Mouse (Mus musculus) embryonic fibroblast, embryonic 13.5 days (primary cell): Measurements from ENCODE around the gene Prdm1.

Experiments used
- CTCF ChIP-seq: IDR thresholded peaks from 2 replicates; pipeline ENCODE4 v1.5.1; 2011; ENCODE audit warnings: mild to moderate bottlenecking, control low read depth, low read length, moderate library complexity, borderline replicate concordance; ENCODE audit not compliant: insufficient read depth
- POLR2A ChIP-seq: IDR thresholded peaks from 2 replicates; pipeline ENCODE4 v1.6.1; 2011; ENCODE audit warnings: low read depth, mild to moderate bottlenecking, control low read depth, low read length, moderate library complexity

DNA sequence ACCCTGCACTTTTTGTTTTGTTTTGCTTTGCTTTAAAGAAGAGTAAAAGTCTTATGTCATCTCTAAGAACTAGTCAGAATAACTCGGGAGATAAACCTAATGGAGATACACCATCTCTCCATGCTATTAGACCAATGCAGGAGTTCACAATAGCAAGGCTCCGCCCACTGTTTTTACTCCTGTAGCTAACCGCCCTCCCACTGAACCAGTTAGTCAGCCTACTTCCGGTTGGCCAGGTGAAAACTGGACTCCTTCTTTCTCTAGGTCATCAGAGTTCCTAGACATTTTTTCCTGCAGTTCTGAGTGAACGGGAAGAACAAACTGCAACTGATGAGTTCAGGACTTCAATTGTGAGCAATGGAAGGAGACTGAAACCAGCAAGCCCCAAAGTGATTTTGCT, 138.0 kb downstream of the Prdm1 start:
- TF ChIP-seq CTCF (no peak), POLR2A (no peak)
